Mouse (Mus musculus) hematopoietic stem cell, adult 5-6 weeks (primary cell): ENCODE data around the gene Cacng4. TPM values are rescaled to one million over a fixed set of nuclear protein-coding genes. Genes with fewer than 3 reads are reported as not detected.

ENCODE experiments used
- ATAC-seq, 2 experiments: fragments of 125-278 bp in 1 of 2; replicated peaks in 1 of 2; 2 replicates each; pipeline ENCODE4 v1.8.0; 2016 to 2017; ENCODE audit warnings: inconsistent platforms in 2 of 2, mild to moderate bottlenecking in 2 of 2, moderate number of reproducible peaks in 2 of 2, low read depth in 1 of 2, moderate TSS enrichment in 1 of 2; ENCODE audit not compliant: low FRiP score in 2 of 2, poor library complexity in 2 of 2, severe bottlenecking in 2 of 2, insufficient read depth in 1 of 2, low TSS enrichment in 1 of 2
- total RNA-seq: library from RNA; stranded (forward); fragments of 172-1452, 232-1000 nt; gene quantifications from 2 replicates; pipeline ENCODE4 v1.2.3, GENCODE M21; 2017

The Cacng4 gene
- not detected in 2 replicates for total RNA-seq

DNA sequence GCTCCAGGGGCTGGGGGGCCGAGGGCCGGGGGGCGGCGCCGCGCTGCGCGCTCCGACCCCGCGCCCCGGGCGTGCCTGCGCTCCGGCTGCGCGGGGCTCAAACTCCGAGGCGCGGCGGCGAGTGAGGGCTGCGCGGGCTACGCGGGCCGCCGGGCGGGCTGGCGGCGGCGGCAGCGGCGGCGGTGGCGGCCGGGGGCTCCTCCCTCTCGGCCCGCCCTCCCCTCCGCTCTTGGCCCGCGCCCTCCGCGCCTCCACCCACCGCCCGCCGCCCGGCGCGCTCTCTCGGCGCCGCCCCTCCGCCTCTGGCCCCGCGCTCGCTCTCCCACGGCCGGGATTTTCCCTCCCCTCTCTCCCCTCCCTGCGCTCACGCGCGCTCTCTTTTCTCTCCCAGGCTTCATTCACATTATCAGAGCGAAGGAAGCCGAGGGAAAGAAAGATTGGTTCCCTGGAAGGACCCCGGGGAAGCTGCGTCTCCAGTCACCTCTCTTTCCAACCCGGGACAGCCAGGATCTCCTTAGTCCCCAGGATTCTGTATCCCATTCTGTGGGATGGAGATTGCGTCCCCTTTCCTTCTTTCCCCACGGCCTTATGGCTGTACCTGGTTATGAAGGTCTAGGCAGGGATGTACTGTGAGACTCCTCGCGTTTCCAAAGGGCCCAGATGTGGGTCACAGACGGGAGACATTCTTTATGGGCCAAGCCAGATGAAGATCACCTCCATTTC, at the start of gene Cacng4:
Gene Cacng4, minus strand, starts transcription at position 11 of the 723 bp plus-strand sequence.
- no peak for ATAC-seq

DNA sequence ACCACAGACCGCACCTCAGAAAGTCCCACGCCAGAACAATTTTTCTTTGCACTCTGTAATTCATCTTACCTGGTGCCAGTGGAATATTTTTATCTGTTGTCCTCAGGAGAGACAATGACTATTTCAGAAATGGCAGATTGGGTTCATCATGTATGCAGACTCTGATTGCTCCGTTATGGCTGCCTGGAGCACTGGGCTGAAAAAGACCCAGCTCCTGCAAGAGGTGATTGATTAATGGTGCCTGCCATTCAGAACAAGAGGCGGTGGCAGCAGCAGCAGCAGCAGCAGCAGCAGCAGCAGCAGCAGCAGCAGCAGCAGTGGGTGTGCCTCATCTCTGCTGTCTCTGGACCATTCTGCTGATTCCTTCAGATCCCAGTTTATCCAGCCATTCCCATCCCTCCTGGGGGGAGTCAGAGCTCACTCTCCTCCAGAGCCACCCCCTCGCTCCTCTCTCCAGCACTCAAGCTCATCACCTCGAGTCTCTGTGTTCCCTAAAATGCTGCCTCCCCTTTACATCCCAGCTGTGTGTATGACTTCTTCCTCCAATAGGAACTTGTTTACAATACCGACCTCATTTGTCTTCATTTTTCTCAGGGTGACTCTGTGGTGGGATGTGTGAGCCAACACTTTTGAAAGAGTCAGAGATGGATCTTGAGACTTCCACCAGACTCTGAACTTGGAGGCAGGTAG, 39.1 kb upstream of the Cacng4 start:
- ATAC-seq = no peak

DNA sequence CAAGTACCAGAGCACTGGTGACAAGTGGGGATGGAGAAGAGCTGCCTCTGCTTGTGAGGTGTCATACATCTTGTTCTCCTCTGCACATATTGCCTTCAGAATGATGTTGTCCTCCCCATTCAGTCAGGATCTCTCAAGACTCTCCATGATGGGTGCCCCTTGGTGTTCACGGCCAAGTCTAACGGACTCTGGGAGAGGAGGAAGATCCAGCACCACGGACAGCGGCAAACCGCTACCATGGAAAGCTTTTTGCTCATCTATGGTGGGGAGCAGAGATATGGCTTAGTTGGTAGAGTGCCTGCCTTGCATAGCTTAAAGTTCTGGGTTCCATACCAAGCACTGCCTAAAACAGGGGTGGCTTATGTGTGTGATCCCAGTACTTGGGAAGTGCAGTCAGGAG, 22.8 kb upstream of the Cacng4 start:
- ATAC-seq = no peak; a peak in 1 of 4 replicates

DNA sequence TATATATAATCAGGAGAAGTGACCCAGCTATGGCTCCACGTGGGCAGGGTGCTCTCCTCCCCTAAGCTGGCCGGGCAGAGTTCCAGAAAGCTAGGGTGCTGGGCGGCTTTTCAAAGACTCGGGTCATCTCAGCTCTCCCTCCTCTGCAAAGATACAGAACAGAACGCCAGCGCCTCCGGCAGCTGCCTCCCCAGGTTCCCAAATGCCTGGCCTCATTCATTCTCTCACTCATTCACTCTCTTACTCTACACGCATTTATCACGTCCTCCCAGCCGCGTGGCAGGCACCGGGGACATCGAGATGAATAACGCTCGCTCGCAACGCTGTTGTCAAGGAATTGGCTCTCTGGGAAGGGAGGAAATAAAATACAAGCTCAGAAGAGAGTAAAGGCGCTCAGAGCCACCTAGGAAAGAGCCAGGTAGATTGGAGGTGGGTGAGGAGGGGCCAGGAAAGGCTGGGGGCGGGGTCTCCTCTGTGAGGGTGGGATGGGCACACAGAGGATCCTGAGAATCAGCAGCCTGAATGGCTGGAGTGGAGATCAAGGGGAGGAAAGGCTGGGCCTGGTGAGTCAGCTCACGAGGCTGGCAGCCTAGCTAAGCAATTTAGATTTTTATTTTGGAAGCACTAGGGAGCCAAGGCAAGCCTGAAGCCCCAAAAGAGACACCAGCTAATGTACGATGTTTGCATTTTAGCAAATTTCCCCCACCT, 18.7 kb upstream of the Cacng4 start:
- no peak for ATAC-seq

DNA sequence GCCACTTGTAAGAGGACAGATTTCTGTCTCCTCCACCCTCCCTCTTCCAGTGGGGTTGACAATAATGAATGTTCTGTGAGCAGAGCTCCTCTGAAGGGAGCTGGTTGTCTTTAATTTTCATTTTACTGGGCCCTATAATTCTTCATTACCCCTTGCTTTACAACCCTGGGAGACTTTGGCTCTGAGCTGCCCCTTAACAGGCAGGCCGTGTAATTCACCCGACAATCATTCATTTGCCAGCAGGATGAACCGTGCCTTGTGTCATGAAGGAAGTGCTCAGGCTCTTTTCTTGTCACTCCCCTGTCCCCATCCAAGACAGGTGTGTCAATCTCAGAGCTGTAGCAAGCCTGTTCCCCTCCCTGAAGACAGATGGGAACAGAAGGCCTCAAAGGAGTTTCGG, 18.1 kb upstream of the Cacng4 start:
- no peak for ATAC-seq

DNA sequence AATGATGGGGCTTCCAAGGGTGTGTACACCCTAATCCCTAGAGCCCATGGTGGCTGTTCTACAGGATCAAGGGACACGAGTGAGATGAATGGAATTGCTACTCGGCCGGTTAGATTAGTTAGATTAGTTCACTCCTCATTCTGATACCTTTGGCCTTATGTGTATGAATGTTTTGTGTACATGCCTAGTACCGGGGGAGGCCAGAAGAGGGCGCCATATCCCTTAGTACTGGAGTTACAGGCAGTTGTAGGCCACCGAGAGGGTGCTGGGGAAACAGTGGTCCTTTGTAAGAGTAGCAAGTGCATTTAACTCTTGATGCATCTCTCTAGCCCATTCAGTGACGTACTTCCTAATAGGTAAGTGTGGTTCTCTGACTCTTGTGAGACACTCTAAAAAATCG, 14.2 kb upstream of the Cacng4 start:
- ATAC-seq = no peak

DNA sequence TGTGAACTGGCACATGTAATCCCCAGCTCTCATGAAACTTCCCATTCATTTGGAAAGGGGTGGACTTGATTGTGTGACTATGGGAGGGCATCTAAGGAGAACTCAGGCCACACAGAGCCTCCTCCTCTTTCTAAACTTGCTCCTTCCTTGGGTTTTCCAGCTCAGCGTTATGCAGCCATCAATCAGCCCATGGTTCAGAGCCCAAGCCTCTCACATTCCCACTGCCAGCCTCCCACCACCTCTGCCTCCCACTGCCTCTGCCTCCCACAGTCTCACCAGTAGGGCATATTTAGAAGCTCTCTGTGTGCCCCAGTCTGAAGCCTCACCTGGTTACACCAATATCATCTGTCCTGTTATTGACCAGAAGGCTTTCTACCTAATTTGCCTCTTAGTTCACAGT, 11.7 kb upstream of the Cacng4 start:
- ATAC-seq = no peak

DNA sequence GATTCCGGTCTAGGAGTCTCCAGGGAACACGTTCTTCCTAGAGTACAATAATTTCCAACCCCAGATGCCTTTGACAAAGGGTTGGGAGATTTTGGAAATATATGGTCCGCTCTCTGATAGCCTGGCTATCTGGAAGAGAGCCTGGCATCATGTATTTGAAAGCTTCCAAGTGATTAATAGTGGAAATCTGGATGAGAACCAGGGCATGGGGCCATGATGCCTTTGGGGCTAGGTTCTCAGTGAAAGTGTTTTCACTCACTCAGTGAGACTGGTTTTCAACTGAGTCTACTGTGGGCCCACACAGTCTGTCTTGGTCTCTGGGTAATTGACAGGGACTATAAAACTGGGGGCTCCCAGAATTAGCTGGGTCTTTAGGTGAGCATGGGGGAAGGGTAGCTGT, 7.6 kb upstream of the Cacng4 start:
- ATAC-seq = no peak

DNA sequence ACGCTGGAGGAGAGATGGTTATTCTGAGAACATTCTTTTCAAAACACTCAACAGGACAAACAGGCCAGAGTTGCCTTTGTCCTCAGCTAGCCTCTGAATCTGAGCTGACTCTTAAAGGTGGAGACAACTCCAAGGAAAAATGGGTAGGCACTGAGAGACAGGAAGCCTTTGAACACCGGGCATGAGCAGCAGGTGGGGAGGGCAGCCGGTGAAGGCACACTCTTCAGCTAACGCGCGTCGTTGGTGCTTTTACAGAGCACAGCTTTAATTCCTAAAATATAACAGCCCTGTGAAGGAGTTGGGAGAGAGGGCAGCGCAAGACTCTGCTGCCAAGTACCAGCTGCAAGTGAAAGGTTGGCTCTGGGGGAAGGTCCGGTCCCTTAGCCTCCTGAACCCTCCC, 5.0 kb upstream of the Cacng4 start:
- ATAC-seq = no peak

DNA sequence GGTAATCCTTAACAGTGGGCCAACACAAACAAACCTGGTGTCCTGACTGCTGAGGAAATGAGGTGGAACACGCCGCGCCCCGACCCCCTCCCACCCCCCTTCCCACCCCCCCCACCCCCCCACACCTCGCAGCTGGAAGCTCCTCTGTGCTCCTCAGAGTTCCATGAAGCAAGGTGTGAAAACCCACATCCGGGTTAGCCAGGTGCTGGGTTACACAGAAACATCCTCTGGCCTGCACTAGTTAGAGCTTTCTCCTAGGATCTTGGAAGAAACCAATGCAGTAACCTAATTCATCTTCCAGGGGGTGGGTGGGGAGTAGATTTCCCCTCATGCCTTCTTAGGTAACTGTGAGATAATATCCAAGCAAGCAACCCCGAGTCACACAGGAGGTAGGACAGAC, 2.0 kb upstream of the Cacng4 start:
- no peak for ATAC-seq

DNA sequence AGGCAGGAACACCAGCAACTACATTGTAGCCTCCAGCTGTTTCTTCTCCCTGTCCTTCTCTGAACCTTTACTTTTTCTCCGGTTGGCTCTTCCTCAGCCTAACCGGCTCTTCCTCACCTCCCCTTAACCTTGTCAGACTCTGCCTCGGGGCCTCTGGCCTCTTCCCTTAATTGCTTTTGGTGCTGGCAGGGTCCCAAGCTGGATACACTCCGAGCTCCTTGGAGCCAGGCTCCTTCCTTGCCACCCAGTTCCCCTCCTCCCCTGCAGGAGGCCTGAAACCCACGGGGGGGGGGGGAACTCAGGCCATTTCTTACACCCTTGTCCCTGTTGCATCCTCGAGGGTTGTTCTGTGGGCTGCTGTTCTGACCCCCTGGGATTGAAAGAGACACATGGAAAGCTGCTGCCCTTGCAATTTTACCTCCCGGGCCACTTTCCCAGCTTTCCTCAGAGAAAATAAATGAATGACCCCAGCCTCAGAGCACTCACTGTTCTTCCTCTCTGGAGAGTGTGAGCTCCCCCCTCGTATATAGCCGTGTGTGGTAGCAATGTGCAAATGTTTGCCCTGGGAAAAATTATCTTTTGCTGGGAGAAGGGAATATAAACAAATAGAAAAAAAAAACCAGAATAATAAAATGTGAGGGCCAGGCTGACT, 1.2 kb upstream of the Cacng4 start:
- ATAC-seq = no peak

DNA sequence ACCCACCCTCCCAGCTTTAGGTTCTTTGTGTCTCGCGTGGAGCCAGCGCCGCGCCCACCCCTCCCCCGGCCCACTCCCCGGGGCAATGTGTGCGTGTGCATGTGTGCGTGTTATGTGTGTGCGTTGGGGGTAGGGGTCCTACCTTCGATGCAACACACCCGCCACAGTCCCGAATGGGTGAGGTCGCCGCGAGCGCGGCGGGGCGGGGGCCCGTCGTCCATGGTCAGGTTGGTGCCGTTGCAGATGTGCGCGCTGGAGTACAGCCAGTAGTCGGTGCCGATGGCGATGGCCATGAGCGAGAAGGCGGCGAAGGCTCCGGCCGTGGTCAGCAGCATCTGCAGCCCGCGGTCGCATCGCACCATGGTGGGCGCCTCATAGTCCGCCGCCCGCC, 259 bp downstream of the Cacng4 start:
- no peak for ATAC-seq

DNA sequence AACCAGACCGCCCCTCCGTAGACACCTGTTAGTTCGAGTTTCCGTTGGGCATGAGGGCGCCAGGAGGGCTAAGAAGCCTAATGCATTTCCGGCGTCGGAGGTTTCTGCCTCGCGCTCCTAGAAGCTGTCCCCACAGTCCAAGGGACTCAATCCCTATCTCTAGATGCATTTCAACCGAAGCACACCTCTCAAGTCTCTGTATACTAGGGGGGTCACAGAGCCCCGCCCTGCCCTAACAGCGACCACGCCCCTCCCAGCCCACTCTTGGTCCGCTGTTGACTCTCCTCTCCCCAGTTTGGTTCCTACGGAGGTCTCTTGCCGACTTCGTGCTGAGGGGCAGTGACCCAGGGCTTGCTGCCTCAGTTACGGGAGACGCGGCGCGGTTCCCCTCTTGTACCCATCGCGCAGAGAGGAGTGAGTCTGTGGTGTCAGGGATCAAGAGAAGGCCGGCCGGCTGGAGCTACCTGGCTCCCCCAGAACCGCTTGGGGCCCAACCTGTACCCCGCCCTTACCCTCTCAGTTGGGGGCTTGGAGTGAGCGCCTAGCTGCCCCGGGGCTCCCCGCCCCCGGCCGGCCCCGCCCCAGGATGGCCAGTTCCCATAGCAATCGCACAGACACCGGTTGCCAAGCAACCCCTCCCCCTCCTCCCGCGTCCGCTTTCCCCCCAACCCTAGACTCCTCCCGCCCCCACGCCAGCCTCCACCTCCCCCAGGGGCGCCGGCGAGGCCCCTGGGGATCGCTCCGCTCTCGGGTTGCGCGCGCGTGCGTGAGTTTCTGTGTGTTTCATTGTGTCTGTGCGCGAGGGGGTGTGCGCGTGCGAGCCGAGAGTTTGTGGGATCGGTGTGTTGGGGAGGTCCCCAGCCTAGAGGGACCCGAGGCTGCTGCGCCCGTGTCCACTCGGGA, 906 bp downstream of the Cacng4 start:
- no peak for ATAC-seq

DNA sequence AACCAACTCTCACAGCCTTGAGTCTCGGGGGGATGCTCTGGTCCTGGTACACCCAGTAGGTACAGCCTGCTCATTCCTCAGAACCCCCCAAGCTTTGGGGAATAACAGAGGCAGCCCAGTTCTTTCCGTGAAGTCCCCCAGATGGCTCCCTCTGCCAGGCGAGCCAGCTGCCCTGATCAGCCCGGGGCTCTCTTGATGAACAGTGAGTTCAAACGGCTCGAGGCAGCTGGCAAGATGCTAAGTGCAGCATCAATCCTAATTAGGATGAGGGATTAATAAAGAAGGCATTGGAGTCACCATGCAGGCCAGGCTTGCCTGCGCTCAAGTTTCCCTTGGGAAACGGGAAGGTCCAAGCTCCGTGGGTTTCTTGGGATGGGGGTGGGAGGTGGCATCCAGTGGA, 2.2 kb downstream of the Cacng4 start:
- ATAC-seq = no peak

DNA sequence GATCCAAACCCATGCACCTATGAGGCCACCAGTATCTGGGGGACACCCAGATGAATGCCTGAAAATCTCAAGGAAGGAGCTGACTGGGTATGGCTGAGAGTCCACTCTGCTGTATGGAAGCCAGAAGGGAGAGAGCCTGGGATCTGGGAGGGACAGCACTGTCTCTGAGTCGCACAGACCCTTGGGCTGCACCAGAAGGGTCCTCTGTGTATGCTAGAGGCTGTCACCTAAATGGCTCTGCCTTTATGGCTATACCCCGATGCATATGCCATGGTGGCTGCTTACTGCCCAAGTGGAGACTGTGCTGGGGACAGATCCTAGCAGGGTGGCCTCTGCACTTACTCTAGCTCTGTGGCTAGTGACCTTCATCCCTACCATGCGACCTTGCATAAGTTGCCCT, 8.6 kb downstream of the Cacng4 start:
- ATAC-seq = no peak

DNA sequence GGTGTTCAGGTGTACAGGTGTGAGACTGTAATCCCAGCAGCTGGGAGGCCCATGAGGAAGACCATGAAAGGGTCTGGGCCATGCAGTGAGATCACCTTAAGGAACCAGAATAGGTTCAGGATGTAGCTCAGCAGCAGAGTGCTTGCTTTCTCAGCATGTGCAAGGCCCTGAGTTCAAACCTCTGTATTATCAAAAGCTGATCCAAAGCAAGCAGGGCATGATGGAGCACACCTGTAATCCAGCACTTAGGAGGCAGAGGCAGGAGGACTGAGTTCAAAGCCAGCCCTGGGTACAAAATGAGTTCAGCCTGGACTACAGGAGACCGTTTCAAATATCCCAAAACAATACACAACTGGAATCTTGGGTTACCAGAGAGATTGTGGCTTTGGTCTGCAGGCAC, 9.1 kb downstream of the Cacng4 start:
- no peak; a peak in 1 of 4 replicates for ATAC-seq
